Mouse (Mus musculus): Measurements from ENCODE around the gene C9orf72. TPM values are rescaled to one million over a fixed set of nuclear protein-coding genes. Genes with fewer than 3 reads are reported as not detected.

Gene C9orf72
- polyA plus RNA-seq, 1 experiment: 10.2 TPM

DNA sequence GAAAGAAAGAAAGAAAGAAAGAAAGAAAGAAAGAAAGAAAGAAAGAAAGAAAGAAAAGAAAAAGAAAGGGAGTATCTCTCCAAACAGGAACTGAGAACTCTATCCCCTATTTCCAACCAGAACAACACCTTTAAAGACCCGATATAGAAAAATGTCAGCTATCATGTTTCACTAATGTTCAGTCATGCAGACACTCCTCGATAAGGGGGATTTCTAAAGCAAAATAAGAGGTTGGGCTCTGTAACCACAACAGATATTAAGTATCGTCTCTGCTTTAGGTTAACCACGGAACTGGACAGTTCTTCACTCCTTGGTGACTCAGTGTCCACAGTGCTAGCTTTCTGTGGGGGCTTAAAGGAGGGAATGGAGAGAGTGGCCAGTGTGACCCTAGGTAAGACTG, 2.3 kb upstream of the C9orf72 start:
- Histone ChIP-seq H3K36me3 (ENCODE audit: control insufficient read depth, insufficient read depth, low read length) (no peaks in the 10 kb centered on the region; the same call in 1 of the 2 replicates), H3K4me3 (ENCODE audit: control insufficient read depth, low read depth, low read length) (no peak overlapping the region), H3K27ac (ENCODE audit: control insufficient read depth, insufficient read depth, low read depth, low read length) (no peak overlapping the region), H3K4me1 (ENCODE audit: control insufficient read depth, insufficient read depth, low read length) (peaks cover 2% of the 10 kb centered on the region; the same call in 1 of the 2 replicates), H3K27me3 (ENCODE audit: control insufficient read depth, insufficient read depth, low read length) (no peaks in the 10 kb centered on the region)
- TF ChIP-seq POLR2A (IDR thresholded peaks at IDR 0.05; ENCODE audit: control insufficient read depth, low read depth, low read length) (no peak), CTCF (IDR thresholded peaks at IDR 0.05; ENCODE audit: control insufficient read depth, insufficient read depth, insufficient replicate concordance, low read depth, low read length) (no peak)

DNA sequence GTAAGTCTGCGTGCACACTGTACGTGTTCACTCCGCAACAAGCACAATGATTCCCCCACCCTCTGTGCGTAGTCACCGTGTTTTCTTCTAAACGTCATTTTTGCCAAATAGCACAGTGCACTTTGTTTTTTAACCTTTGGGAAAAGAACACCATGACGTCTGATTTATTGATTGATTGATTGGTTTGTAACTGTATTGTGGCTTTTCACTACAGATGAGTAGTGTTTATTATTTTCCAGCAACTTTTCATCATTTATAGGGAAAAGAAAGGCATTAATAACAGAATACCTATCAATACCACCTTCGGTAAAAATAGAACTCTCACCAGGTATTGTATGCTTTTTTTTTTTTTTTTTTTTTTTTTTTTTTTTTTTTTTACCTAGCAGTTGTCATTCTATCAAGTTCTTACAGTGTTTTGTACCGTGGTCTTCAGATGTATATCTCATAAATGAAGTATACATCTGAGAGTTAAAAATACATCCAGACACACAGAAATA, 569 bp upstream of the C9orf72 start:
- peak overlapping the region; percentile 95 for H3K4me3 ChIP-seq (ENCODE audit: control insufficient read depth, low read depth, low read length)
- H3K27ac ChIP-seq (ENCODE audit: control insufficient read depth, insufficient read depth, low read depth, low read length): peak overlapping the region; percentile 0
- H3K36me3 ChIP-seq (ENCODE audit: control insufficient read depth, insufficient read depth, low read length): no peaks in the 10 kb centered on the region; the same call in 1 of the 2 replicates
- H3K4me1 ChIP-seq (ENCODE audit: control insufficient read depth, insufficient read depth, low read length): peaks cover 2% of the 10 kb centered on the region; the same call in 1 of the 2 replicates
- H3K27me3 ChIP-seq (ENCODE audit: control insufficient read depth, insufficient read depth, low read length): no peaks in the 10 kb centered on the region
- TF ChIP-seq CTCF (IDR thresholded peaks at IDR 0.05; ENCODE audit: control insufficient read depth, insufficient read depth, insufficient replicate concordance, low read depth, low read length): no peak
- TF ChIP-seq POLR2A (IDR thresholded peaks at IDR 0.05; ENCODE audit: control insufficient read depth, low read depth, low read length): no peak

DNA sequence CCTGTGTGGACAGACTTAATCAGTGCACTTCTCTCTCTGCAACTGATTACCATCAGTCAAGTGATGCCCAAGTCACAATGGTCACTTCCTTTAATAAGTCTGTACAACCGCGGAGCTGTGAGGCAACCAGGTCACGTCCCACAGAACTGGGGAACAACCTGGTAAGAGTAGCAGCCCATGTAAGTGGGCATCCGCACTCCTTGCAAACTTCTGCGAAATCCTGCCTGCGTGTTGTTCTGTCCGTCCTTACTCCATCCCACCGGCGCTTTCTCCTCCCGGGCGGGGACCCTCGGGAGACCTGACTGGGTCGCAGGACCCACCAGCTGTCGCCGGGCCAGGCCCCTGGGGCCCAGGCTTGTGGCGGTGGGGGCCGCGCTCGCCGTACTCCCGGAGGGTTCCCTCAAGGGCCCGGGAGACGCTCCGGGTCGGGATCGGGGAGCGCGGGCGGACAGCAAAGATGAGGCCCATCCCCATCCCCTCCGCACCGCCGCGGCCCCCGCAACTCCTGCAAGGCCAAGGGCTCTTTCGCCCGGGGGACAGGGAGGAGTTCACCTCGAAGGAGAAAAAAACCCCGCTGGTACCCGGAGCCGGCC, 738 bp downstream of the C9orf72 start:
- peaks cover 2% of the 10 kb centered on the region; the same call in 1 of the 2 replicates for H3K4me1 ChIP-seq (ENCODE audit: control insufficient read depth, insufficient read depth, low read length)
- no peaks in the 10 kb centered on the region; the same call in 1 of the 2 replicates for H3K36me3 ChIP-seq (ENCODE audit: control insufficient read depth, insufficient read depth, low read length)
- TF ChIP-seq CTCF (IDR thresholded peaks at IDR 0.05; ENCODE audit: control insufficient read depth, insufficient read depth, insufficient replicate concordance, low read depth, low read length): no peak
- no peak for TF ChIP-seq POLR2A (IDR thresholded peaks at IDR 0.05; ENCODE audit: control insufficient read depth, low read depth, low read length)
- H3K4me3 ChIP-seq (ENCODE audit: control insufficient read depth, low read depth, low read length): peak overlapping the region; percentile 95
- H3K27me3 ChIP-seq (ENCODE audit: control insufficient read depth, insufficient read depth, low read length): no peaks in the 10 kb centered on the region
- H3K27ac ChIP-seq (ENCODE audit: control insufficient read depth, insufficient read depth, low read depth, low read length): peak overlapping the region; percentile 65

DNA sequence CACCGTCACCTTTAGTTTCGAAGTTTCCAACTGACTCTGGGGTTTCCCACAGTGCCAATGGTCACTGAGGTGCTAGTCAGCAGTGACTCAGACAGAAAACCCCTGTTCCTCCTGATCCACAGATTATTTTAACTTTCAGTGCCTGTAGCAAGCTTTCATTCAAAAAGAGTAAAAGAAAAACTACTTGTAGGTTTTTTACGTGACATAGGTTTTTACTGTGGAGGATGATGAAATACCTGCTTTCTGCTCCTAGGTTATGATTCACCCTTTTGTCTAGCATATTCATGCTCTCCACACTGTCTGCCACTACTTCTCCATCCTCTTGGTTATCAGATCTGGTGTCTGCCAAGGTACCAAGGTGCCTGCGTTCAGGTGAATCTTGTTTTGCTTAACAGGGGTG, 1.9 kb downstream of the C9orf72 start:
- H3K27me3 ChIP-seq (ENCODE audit: control insufficient read depth, insufficient read depth, low read length): no peaks in the 10 kb centered on the region
- TF ChIP-seq POLR2A (IDR thresholded peaks at IDR 0.05; ENCODE audit: control insufficient read depth, low read depth, low read length) (no peak), CTCF (IDR thresholded peaks at IDR 0.05; ENCODE audit: control insufficient read depth, insufficient read depth, insufficient replicate concordance, low read depth, low read length) (no peak)
- peaks cover 2% of the 10 kb centered on the region; the same call in 1 of the 2 replicates for H3K4me1 ChIP-seq (ENCODE audit: control insufficient read depth, insufficient read depth, low read length)
- H3K27ac ChIP-seq (ENCODE audit: control insufficient read depth, insufficient read depth, low read depth, low read length): no peak overlapping the region
- H3K4me3 ChIP-seq (ENCODE audit: control insufficient read depth, low read depth, low read length): no peak overlapping the region
- H3K36me3 ChIP-seq (ENCODE audit: control insufficient read depth, insufficient read depth, low read length): no peaks in the 10 kb centered on the region; the same call in 1 of the 2 replicates

DNA sequence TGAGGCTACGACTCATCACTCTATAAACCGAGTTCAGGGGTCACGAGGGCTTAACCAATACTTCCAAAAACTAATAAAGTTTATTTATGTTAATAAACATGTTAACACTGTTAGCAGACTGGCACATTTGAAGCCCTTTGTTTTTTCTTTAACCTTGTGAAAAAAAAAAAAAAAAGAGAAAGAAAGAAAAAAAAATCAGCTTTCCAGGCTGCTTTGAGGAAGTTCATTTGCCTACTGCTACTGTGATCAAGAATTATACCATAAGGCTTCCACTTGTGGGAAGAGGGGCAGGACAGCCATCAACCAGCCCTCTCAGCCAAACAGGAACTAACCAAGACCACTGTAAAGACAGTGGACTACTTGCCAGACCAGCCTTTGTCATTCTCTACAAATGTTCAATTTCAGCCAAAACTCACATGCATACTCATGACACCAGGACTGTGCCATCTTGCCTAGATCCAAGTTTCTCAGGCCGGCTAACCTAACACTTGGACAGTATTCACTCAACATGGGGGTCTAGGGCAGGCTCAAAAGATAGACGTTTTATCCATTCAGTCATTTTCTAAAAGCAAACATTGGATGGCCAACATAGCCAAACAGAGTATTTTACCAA, 2.5 kb downstream of the C9orf72 start:
- H3K4me1 ChIP-seq (ENCODE audit: control insufficient read depth, insufficient read depth, low read length): peaks cover 2% of the 10 kb centered on the region; the same call in 1 of the 2 replicates
- H3K27ac ChIP-seq (ENCODE audit: control insufficient read depth, insufficient read depth, low read depth, low read length): no peak overlapping the region
- no peaks in the 10 kb centered on the region for H3K27me3 ChIP-seq (ENCODE audit: control insufficient read depth, insufficient read depth, low read length)
- TF ChIP-seq POLR2A (IDR thresholded peaks at IDR 0.05; ENCODE audit: control insufficient read depth, low read depth, low read length): no peak
- no peak for TF ChIP-seq CTCF (IDR thresholded peaks at IDR 0.05; ENCODE audit: control insufficient read depth, insufficient read depth, insufficient replicate concordance, low read depth, low read length)
- no peak overlapping the region for H3K4me3 ChIP-seq (ENCODE audit: control insufficient read depth, low read depth, low read length)
- no peaks in the 10 kb centered on the region for H3K36me3 ChIP-seq (ENCODE audit: control insufficient read depth, insufficient read depth, low read length)

DNA sequence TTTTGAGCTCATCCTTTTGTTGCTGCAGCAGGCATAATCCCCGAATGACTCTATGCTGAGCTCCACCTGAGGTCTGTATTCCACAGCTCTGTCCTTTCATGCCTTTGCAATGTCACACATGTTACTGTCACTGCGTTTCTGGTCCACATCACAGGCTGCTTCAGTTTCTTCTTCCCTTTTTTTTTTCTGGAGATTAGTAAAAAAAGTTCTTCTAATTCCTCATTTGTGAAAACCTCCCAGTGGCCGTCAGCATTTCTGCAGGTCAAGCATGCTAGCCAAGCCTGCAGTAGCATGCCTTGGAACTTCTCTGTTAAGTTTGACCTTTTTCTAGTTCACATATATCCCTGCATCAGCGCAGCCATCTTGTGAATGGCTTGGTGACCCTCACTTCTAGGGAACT, 4.1 kb downstream of the C9orf72 start:
- no peaks in the 10 kb centered on the region for H3K36me3 ChIP-seq (ENCODE audit: control insufficient read depth, insufficient read depth, low read length)
- H3K27ac ChIP-seq (ENCODE audit: control insufficient read depth, insufficient read depth, low read depth, low read length): no peak overlapping the region
- H3K27me3 ChIP-seq (ENCODE audit: control insufficient read depth, insufficient read depth, low read length): no peaks in the 10 kb centered on the region
- TF ChIP-seq CTCF (IDR thresholded peaks at IDR 0.05; ENCODE audit: control insufficient read depth, insufficient read depth, insufficient replicate concordance, low read depth, low read length): no peak
- TF ChIP-seq POLR2A (IDR thresholded peaks at IDR 0.05; ENCODE audit: control insufficient read depth, low read depth, low read length): no peak
- peaks cover 2% of the 10 kb centered on the region; the same call in 1 of the 2 replicates for H3K4me1 ChIP-seq (ENCODE audit: control insufficient read depth, insufficient read depth, low read length)
- no peak overlapping the region for H3K4me3 ChIP-seq (ENCODE audit: control insufficient read depth, low read depth, low read length)

DNA sequence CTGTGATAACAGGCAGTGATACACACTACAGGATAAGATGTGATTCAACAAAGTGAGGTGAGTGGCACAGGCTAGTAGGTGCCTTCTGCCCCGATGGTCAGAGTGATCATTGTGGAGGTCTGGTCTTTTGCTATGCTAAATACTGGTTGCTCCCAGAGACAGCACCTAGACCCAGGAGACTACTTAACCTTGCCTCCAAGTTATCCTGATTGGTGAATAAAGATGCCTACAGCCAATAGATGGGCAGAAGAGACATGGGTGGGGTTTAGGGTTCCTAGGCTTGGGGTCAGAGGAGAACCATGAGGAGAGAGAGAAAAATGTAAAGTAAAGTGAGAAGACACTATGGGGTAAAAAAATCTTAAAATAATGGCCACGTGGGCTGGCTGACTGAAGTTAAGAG, 4.8 kb downstream of the C9orf72 start:
- H3K27me3 ChIP-seq (ENCODE audit: control insufficient read depth, insufficient read depth, low read length): no peaks in the 10 kb centered on the region
- H3K4me1 ChIP-seq (ENCODE audit: control insufficient read depth, insufficient read depth, low read length): peaks cover 2% of the 10 kb centered on the region; the same call in 1 of the 2 replicates
- H3K4me3 ChIP-seq (ENCODE audit: control insufficient read depth, low read depth, low read length): no peak overlapping the region
- no peaks in the 10 kb centered on the region; the same call in 1 of the 2 replicates for H3K36me3 ChIP-seq (ENCODE audit: control insufficient read depth, insufficient read depth, low read length)
- no peak overlapping the region for H3K27ac ChIP-seq (ENCODE audit: control insufficient read depth, insufficient read depth, low read depth, low read length)
- TF ChIP-seq POLR2A (IDR thresholded peaks at IDR 0.05; ENCODE audit: control insufficient read depth, low read depth, low read length) (no peak), CTCF (IDR thresholded peaks at IDR 0.05; ENCODE audit: control insufficient read depth, insufficient read depth, insufficient replicate concordance, low read depth, low read length) (no peak)

All from testis, adult 2 months (tissue).